Mouse (Mus musculus) ES-Bruce4 (cell line): ENCODE data around the gene Sel1l3.

Experiments used
- CTCF ChIP-seq: IDR thresholded peaks from one replicate; pipeline ENCODE4 v1.8.1; 2011; ENCODE audit warnings: low read depth, low read length
- EP300 ChIP-seq: IDR thresholded peaks from 2 replicates; pipeline ENCODE4 v1.6.1; 2011; ENCODE audit warnings: low read depth, low read length; ENCODE audit not compliant: insufficient read depth
- POLR2A ChIP-seq: IDR thresholded peaks from one replicate; pipeline ENCODE4 v1.8.1; 2011; ENCODE audit warnings: low read length; ENCODE audit not compliant: insufficient read depth

- TF ChIP-seq POLR2A (no peak), CTCF (no peak), EP300 (no peak)
Measured at GRCm38 (mm10) chr5:53239831-53240440, 26.2 kb upstream of the Sel1l3 start.
